Mouse (Mus musculus) spleen, postnatal 4 days (tissue): ENCODE measurements around the gene Prr13.

Experiments
- DNase-seq, 2 experiments: peaks; one replicate each; pipeline ENCODE4 v3.0.0; 2022; ENCODE audit warnings: low spot score in 2 of 2

Gene Prr13

GRCm38 (mm10) chr15:102458904-102459317 lies at the start of gene Prr13:
Gene Prr13 (plus strand): TSS chr15:102459028.
- DNase-seq, result peak; percentile 91 to 92

- no peak for DNase-seq
Observed at GRCm38 (mm10) chr15:102409286-102409685, 49.5 kb upstream of the Prr13 start.

GRCm38 (mm10) chr15:102411077-102411476 lies 47.8 kb upstream of the Prr13 start:
- no peak for DNase-seq

GRCm38 (mm10) chr15:102413687-102414086 lies 45.1 kb upstream of the Prr13 start:
- DNase-seq, result no peak

GRCm38 (mm10) chr15:102417524-102417923 lies 41.3 kb upstream of the Prr13 start:
- DNase-seq, result no peak

- no peak for DNase-seq
Observed at GRCm38 (mm10) chr15:102420986-102421385, 37.8 kb upstream of the Prr13 start.

GRCm38 (mm10) chr15:102421437-102421836 lies 37.4 kb upstream of the Prr13 start:
- DNase-seq, result peak in 1 of 2 experiments; percentile 42

- DNase-seq, result no peak
Observed at GRCm38 (mm10) chr15:102423602-102424240, 35.1 kb upstream of the Prr13 start.

- no peak for DNase-seq
Observed at GRCm38 (mm10) chr15:102424657-102425056, 34.2 kb upstream of the Prr13 start.

GRCm38 (mm10) chr15:102426963-102427362 lies 31.9 kb upstream of the Prr13 start:
- no peak for DNase-seq

GRCm38 (mm10) chr15:102432046-102432445 lies 26.8 kb upstream of the Prr13 start:
- DNase-seq, result no peak

GRCm38 (mm10) chr15:102433173-102433572 lies 25.7 kb upstream of the Prr13 start:
- DNase-seq, result no peak

GRCm38 (mm10) chr15:102442490-102442889 lies 16.3 kb upstream of the Prr13 start:
- peak; percentile 79 to 91 for DNase-seq

GRCm38 (mm10) chr15:102445146-102445545 lies 13.7 kb upstream of the Prr13 start, which contains the start of gene Amhr2:
Gene Amhr2 (plus strand): TSS chr15:102445367.
- DNase-seq, result no peak

- no peak for DNase-seq
Observed at GRCm38 (mm10) chr15:102446448-102446847, 12.4 kb upstream of the Prr13 start.

GRCm38 (mm10) chr15:102449366-102449765 lies 9.5 kb upstream of the Prr13 start:
- DNase-seq, result no peak

- no peak for DNase-seq
Observed at GRCm38 (mm10) chr15:102450928-102451327, 7.9 kb upstream of the Prr13 start.

GRCm38 (mm10) chr15:102451666-102452430 lies 7.0 kb upstream of the Prr13 start:
- no peak for DNase-seq

- DNase-seq, result peak in 1 of 2 experiments; percentile 41
Observed at GRCm38 (mm10) chr15:102455993-102456392, 2.8 kb upstream of the Prr13 start.

- peak in 1 of 2 experiments; percentile 17 for DNase-seq
Observed at GRCm38 (mm10) chr15:102458050-102458736, 635 bp upstream of the Prr13 start.

GRCm38 (mm10) chr15:102459381-102459780 lies 553 bp downstream of the Prr13 start:
- DNase-seq, result no peak

GRCm38 (mm10) chr15:102459847-102460246 lies 1.0 kb downstream of the Prr13 start:
- DNase-seq, result peak in 1 of 2 experiments; percentile 43
